Mouse (Mus musculus): ENCODE measurements around the gene Chn2. TPM values are rescaled to one million over a fixed set of nuclear protein-coding genes. Genes with fewer than 3 reads are reported as not detected.

Chn2 gene
- polyA plus RNA-seq, 1 experiment: 5.6 TPM

DNA sequence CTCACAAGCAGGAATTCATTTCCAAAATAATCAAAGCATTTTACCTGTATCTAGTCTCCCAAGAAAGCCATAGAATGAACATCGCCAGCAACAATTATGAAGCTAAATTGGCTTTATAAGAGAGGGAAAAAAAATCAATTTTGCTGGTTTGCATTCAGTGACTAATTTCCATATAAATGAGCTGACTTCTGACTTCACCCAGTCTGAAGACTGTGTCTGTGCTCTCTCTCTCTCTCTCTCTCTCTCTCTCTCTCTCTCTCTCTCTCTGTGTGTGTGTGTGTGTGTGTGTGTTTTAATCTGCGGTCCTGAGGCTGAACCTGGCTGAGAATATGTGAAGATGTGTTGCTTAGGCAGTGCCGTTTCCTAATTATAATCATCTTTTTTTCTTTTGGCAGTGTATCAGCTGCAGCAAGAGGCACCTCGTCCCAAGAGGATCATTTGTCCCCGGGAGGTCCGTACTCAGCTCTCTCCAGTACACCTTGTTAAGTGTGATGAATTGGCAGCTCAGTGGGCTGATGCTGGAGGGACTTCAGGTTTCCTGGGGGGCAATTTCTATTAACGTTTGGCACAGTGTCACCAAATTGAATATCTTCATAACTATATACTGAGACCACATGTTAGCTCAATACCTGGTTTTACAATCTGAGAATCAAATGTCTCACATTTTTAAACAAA, 154.4 kb downstream of the Chn2 start:
- H3K9ac ChIP-seq (ENCODE audit: low read depth, poor library complexity, severe bottlenecking): no peak overlapping the region
- H3K36me3 ChIP-seq (ENCODE audit: control insufficient read depth, insufficient read depth, low read length, poor library complexity, severe bottlenecking): no peaks in the 10 kb centered on the region
- H3K27me3 ChIP-seq (ENCODE audit: control insufficient read depth, insufficient read depth, low read length, poor library complexity, severe bottlenecking): no peaks in the 10 kb centered on the region
- no peak overlapping the region for H3K4me3 ChIP-seq (ENCODE audit: low read depth, low read length)
- no peaks in the 10 kb centered on the region for H3K4me1 ChIP-seq (ENCODE audit: control insufficient read depth, insufficient read depth, low read length)
- no peaks in the 10 kb centered on the region for H3K9me3 ChIP-seq (replicated peaks; ENCODE audit: control insufficient read depth, insufficient read depth, low read length, poor library complexity, severe bottlenecking)
- TF ChIP-seq CTCF (IDR thresholded peaks at IDR 0.05; ENCODE audit: low read depth, low read length) (no peak), EP300 (IDR thresholded peaks at IDR 0.05; ENCODE audit: insufficient read depth, low read depth, low read length) (no peak), POLR2A (IDR thresholded peaks at IDR 0.05; ENCODE audit: insufficient read depth, low read length) (no peak)
- no peak overlapping the region for H3K27ac ChIP-seq (ENCODE audit: insufficient read depth, low read length)

GRCm38 (mm10) chr6:54197821-54198412, 158.6 kb downstream of the Chn2 start:
- H3K9me3 ChIP-seq (replicated peaks; ENCODE audit: control insufficient read depth, insufficient read depth, low read length, poor library complexity, severe bottlenecking): no peaks in the 10 kb centered on the region
- no peaks in the 10 kb centered on the region for H3K36me3 ChIP-seq (ENCODE audit: control insufficient read depth, insufficient read depth, low read length, poor library complexity, severe bottlenecking)
- no peak overlapping the region for H3K9ac ChIP-seq (ENCODE audit: low read depth, poor library complexity, severe bottlenecking)
- no peaks in the 10 kb centered on the region for H3K27me3 ChIP-seq (ENCODE audit: control insufficient read depth, insufficient read depth, low read length, poor library complexity, severe bottlenecking)
- TF ChIP-seq POLR2A (IDR thresholded peaks at IDR 0.05; ENCODE audit: insufficient read depth, low read length) (no peak), EP300 (IDR thresholded peaks at IDR 0.05; ENCODE audit: insufficient read depth, low read depth, low read length) (no peak), CTCF (IDR thresholded peaks at IDR 0.05; ENCODE audit: low read depth, low read length) (no peak)
- no peak overlapping the region for H3K4me3 ChIP-seq (ENCODE audit: low read depth, low read length)
- H3K27ac ChIP-seq (ENCODE audit: insufficient read depth, low read length): no peak overlapping the region
- H3K4me1 ChIP-seq (ENCODE audit: control insufficient read depth, insufficient read depth, low read length): peaks cover 4% of the 10 kb centered on the region

DNA sequence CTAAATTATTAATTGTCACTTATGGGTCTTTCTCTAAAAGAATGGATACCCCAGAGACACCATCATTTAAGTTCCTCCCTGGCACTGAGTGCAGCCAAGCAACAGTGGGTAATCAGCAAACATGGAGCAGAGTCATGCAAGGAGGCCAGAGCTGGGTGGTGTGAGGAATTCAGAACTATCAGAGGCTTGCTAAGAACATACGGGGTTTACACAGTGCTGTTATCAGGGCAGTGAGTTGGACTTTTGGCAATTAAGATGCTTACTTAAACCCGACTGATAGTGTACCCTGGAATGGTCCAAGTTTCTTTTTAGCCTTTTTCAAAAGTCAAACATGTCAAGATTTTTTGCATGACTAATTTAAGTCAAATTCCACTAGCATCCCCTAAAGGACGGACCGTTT, 160.2 kb downstream of the Chn2 start:
- H3K4me3 ChIP-seq (ENCODE audit: low read depth, low read length): no peak overlapping the region
- no peak overlapping the region for H3K9ac ChIP-seq (ENCODE audit: low read depth, poor library complexity, severe bottlenecking)
- no peaks in the 10 kb centered on the region for H3K36me3 ChIP-seq (ENCODE audit: control insufficient read depth, insufficient read depth, low read length, poor library complexity, severe bottlenecking)
- no peaks in the 10 kb centered on the region for H3K27me3 ChIP-seq (ENCODE audit: control insufficient read depth, insufficient read depth, low read length, poor library complexity, severe bottlenecking)
- no peak overlapping the region for H3K27ac ChIP-seq (ENCODE audit: insufficient read depth, low read length)
- no peak for TF ChIP-seq CTCF (IDR thresholded peaks at IDR 0.05; ENCODE audit: low read depth, low read length)
- TF ChIP-seq POLR2A (IDR thresholded peaks at IDR 0.05; ENCODE audit: insufficient read depth, low read length): no peak
- no peak for TF ChIP-seq EP300 (IDR thresholded peaks at IDR 0.05; ENCODE audit: insufficient read depth, low read depth, low read length)
- peaks cover 4% of the 10 kb centered on the region for H3K4me1 ChIP-seq (ENCODE audit: control insufficient read depth, insufficient read depth, low read length)
- no peaks in the 10 kb centered on the region for H3K9me3 ChIP-seq (replicated peaks; ENCODE audit: control insufficient read depth, insufficient read depth, low read length, poor library complexity, severe bottlenecking)

DNA sequence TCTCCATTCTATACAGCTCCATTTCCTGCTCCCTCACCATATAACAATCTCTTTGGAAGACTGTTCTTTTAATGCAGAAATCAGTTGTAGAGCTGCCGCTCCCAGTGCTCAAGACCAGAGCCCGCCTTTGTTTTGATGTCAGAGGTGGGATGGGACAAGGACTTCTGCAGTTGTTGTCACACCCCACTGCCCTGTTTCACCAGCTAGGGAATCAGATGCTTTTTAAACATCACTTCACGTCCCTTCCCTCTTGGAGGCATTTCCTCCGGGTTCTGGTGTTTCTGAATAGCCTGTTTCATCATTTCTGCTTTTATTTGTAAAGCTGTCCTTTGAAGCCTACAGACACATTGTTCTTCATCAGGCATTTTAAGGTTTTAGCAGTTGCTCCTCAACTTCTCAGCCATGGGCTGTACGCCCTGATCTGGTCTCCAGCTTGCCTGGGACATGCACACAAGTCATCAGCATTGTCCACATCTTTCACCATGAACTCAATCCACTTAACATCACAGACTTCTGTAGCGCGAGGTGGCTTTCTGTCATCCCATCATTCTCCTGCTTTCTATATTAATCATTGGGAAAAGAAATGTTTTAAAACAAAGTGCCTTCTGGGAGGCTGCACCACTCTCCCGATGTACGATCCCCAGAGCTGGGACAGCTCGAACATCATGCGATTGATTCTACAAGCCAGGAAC, 160.8 kb downstream of the Chn2 start:
- H3K4me3 ChIP-seq (ENCODE audit: low read depth, low read length): no peak overlapping the region
- TF ChIP-seq EP300 (IDR thresholded peaks at IDR 0.05; ENCODE audit: insufficient read depth, low read depth, low read length) (no peak), CTCF (IDR thresholded peaks at IDR 0.05; ENCODE audit: low read depth, low read length) (no peak), POLR2A (IDR thresholded peaks at IDR 0.05; ENCODE audit: insufficient read depth, low read length) (no peak)
- H3K27me3 ChIP-seq (ENCODE audit: control insufficient read depth, insufficient read depth, low read length, poor library complexity, severe bottlenecking): no peaks in the 10 kb centered on the region
- no peaks in the 10 kb centered on the region for H3K36me3 ChIP-seq (ENCODE audit: control insufficient read depth, insufficient read depth, low read length, poor library complexity, severe bottlenecking)
- peaks cover 4% of the 10 kb centered on the region for H3K4me1 ChIP-seq (ENCODE audit: control insufficient read depth, insufficient read depth, low read length)
- H3K9ac ChIP-seq (ENCODE audit: low read depth, poor library complexity, severe bottlenecking): no peak overlapping the region
- H3K27ac ChIP-seq (ENCODE audit: insufficient read depth, low read length): no peak overlapping the region
- H3K9me3 ChIP-seq (replicated peaks; ENCODE audit: control insufficient read depth, insufficient read depth, low read length, poor library complexity, severe bottlenecking): no peaks in the 10 kb centered on the region

- Histone ChIP-seq H3K9ac (ENCODE audit: low read depth, poor library complexity, severe bottlenecking) (no peak overlapping the region), H3K27me3 (ENCODE audit: control insufficient read depth, insufficient read depth, low read length, poor library complexity, severe bottlenecking) (no peaks in the 10 kb centered on the region), H3K4me3 (ENCODE audit: low read depth, low read length) (no peak overlapping the region), H3K27ac (ENCODE audit: insufficient read depth, low read length) (no peak overlapping the region), H3K36me3 (ENCODE audit: control insufficient read depth, insufficient read depth, low read length, poor library complexity, severe bottlenecking) (no peaks in the 10 kb centered on the region), H3K4me1 (ENCODE audit: control insufficient read depth, insufficient read depth, low read length) (peaks cover 4% of the 10 kb centered on the region), H3K9me3 (replicated peaks; ENCODE audit: control insufficient read depth, insufficient read depth, low read length, poor library complexity, severe bottlenecking) (no peaks in the 10 kb centered on the region)
- TF ChIP-seq CTCF (IDR thresholded peaks at IDR 0.05; ENCODE audit: low read depth, low read length) (no peak), POLR2A (IDR thresholded peaks at IDR 0.05; ENCODE audit: insufficient read depth, low read length) (no peak), EP300 (IDR thresholded peaks at IDR 0.05; ENCODE audit: insufficient read depth, low read depth, low read length) (no peak)
Measured at GRCm38 (mm10) chr6:54202311-54203020, 163.1 kb downstream of the Chn2 start.
